In the genomic region with DNA sequence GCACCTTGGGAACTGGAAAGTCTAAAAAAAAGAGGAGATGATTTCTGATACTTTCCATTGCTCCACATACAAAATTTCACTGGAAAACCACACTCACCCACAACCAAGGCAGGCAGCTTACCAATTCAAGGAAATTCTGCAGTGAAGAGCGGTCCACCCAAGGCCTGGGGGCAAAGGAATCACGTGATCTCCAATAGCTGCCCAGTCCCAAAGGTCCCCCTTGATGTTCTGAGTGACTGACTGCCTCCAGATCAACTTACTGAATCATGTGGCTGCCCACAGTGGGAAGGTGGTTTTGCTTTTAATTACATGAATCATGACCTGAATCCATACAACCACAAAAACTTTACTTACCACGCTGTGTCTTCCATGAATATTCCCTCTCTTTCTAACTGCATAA, we compare ENCODE assay signal across 20 mouse cellular contexts.
"Had no signal": no experiment of that assay in that cellular context is flagged by ENCODE, and none has a peak within 500 bp of the region (broad histone marks: within the 10 kb centered on the region; RNA-seq: fewer than 3 reads in every experiment).

No protein-coding gene starts in this region.

- H3K4me1 ChIP-seq: liver, embryonic 15.5 days; lung, embryonic 15.5 days; midbrain, embryonic 10.5 days; midbrain, embryonic 12.5 days; neural tube, embryonic 12.5 days had no signal

- H3K9me3 ChIP-seq: liver, embryonic 15.5 days; lung, embryonic 15.5 days; midbrain, embryonic 10.5 days; midbrain, embryonic 12.5 days; neural tube, embryonic 12.5 days had no signal

- H3K4me2 ChIP-seq: liver, embryonic 15.5 days; lung, embryonic 15.5 days; midbrain, embryonic 12.5 days; neural tube, embryonic 12.5 days had no signal

- H3K9ac ChIP-seq: liver, embryonic 15.5 days; liver, postnatal 0 days; lung, embryonic 15.5 days; midbrain, embryonic 12.5 days; neural tube, embryonic 12.5 days had no signal

- H3K27me3 ChIP-seq: liver, embryonic 15.5 days; lung, embryonic 15.5 days; midbrain, embryonic 12.5 days; neural tube, embryonic 12.5 days had no signal

- H3K27ac ChIP-seq: liver, embryonic 15.5 days; lung, embryonic 15.5 days; macrophage; midbrain, embryonic 10.5 days; midbrain, embryonic 12.5 days; neural tube, embryonic 12.5 days had no signal

- ATAC-seq: liver, postnatal 0 days; lung, postnatal 0 days; midbrain, embryonic 16.5 days had no signal

- H3K4me3 ChIP-seq: liver, embryonic 15.5 days; lung, embryonic 15.5 days; midbrain, embryonic 10.5 days; midbrain, embryonic 12.5 days; neural tube, embryonic 12.5 days had no signal

- DNase-seq: liver, postnatal 0 days; lung, adult 2 months; lung, postnatal 14 days; midbrain, embryonic 14.5 days; retina, postnatal 1 day; right cerebral cortex, adult 18-20 months; right cerebral cortex, postnatal 25 days; right cerebral cortex, postnatal 4 days; spleen, adult 18-20 months; thymus, adult 18-20 months; thymus, postnatal 14 days; thymus, postnatal 36 days had no signal
